In the genomic region with DNA sequence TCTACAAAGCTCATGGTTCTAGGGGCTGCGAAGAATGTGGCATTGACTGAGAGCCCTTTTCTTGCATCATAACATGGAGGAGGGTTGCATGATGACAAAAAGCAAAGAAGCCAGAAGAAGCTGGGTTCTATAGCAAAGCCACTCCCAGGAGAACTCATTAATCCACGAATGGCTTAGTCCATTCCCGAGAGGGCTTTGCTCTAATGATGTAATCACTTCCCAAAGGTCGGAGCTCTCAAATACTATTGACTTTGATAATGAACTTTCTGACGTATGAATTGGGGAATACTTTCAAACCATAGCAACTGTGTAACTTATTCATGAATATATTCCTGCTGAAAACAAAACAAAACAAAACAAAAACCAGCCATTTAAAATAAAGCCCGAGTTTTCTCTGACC, we compare ENCODE assay signal across 25 mouse cellular contexts. TPM values are rescaled to one million over a fixed set of nuclear protein-coding genes. Genes with fewer than 3 reads are reported as not detected.
"Had no signal": no experiment of that assay in that cellular context is flagged by ENCODE, and none has a peak within 500 bp of the region (broad histone marks: within the 10 kb centered on the region; RNA-seq: fewer than 3 reads in every experiment).

No protein-coding gene starts in this region.

- H3K9me3 ChIP-seq: heart, embryonic 12.5 days; hindbrain, embryonic 10.5 days; hindbrain, embryonic 13.5 days; intestine, embryonic 15.5 days; limb, embryonic 10.5 days; limb, embryonic 12.5 days; liver, embryonic 13.5 days; liver, embryonic 15.5 days had no signal

- DNase-seq: gastrocnemius, postnatal 14 days; gastrocnemius, postnatal 36 days; heart, adult 11 months; heart, adult 2 months; heart, postnatal 10 days; heart, postnatal 4 days; kidney, adult 18-20 months; kidney, adult 8-10 months; kidney, postnatal 10 days; kidney, postnatal 25 days; kidney, postnatal 4 days; liver; liver, embryonic 13.5 days had no signal

- H3K4me3 ChIP-seq: heart, adult 2 months; heart, embryonic 12.5 days; hindbrain, embryonic 10.5 days; hindbrain, embryonic 13.5 days; intestine, embryonic 15.5 days; layer of hippocampus, adult 2 months; left cerebral cortex, adult 2 months; limb, embryonic 10.5 days; limb, embryonic 12.5 days; liver, embryonic 13.5 days; liver, embryonic 15.5 days had no signal

- H3K27me3 ChIP-seq: heart, embryonic 12.5 days; hindbrain, embryonic 13.5 days; intestine, embryonic 15.5 days; limb, embryonic 12.5 days; liver, embryonic 13.5 days; liver, embryonic 15.5 days had no signal

- H3K36me3 ChIP-seq: heart, embryonic 12.5 days; hindbrain, embryonic 10.5 days; hindbrain, embryonic 13.5 days; intestine, embryonic 15.5 days; limb, embryonic 10.5 days; limb, embryonic 12.5 days; liver, embryonic 13.5 days; liver, embryonic 15.5 days had no signal

- H3K27ac ChIP-seq: heart, adult 2 months; hindbrain, embryonic 10.5 days; hindbrain, embryonic 13.5 days; intestine, embryonic 15.5 days; layer of hippocampus, adult 2 months; left cerebral cortex, adult 2 months; limb, embryonic 10.5 days; limb, embryonic 12.5 days; liver, embryonic 13.5 days; liver, embryonic 15.5 days had no signal

- ATAC-seq: hindbrain, embryonic 16.5 days; inflammation-experienced regulatory T-cells, adult 6 months; intestine, embryonic 15.5 days; intestine, postnatal 0 days had no signal

- H3K4me1 ChIP-seq: heart, embryonic 12.5 days; hindbrain, embryonic 10.5 days; hindbrain, embryonic 13.5 days; intestine, embryonic 15.5 days; limb, embryonic 10.5 days; limb, embryonic 12.5 days; liver, embryonic 13.5 days; liver, embryonic 15.5 days had no signal

- H3K4me2 ChIP-seq: heart, embryonic 12.5 days; hindbrain, embryonic 13.5 days; intestine, embryonic 15.5 days; limb, embryonic 12.5 days; liver, embryonic 13.5 days; liver, embryonic 15.5 days had no signal

- H3K9ac ChIP-seq: heart, embryonic 12.5 days; hindbrain, embryonic 13.5 days; intestine, embryonic 15.5 days; limb, embryonic 12.5 days; liver, embryonic 13.5 days; liver, embryonic 15.5 days had no signal

RNA-seq across cellular contexts. Expression of a gene that starts 49.5 kb away (rescaled TPM):
- polyA plus RNA-seq: inflammation-experienced regulatory T-cells, adult 6 months had no signal
